Mouse (Mus musculus): ENCODE data around the gene Flnb. TPM values are rescaled to one million over a fixed set of nuclear protein-coding genes. Genes with fewer than 3 reads are reported as not detected.
A peak's percentile ranks its signal among the peaks of the same experiment; 100 is the strongest.

Gene Flnb
- polyA plus RNA-seq (2014; fragmentation: Nextera tagmentation; extraction: Ambion mirVana), result 14.7 and 17.0 TPM in 2 replicates

- ATAC-seq (replicated peaks; ENCODE audit: insufficient number of reproducible peaks, low FRiP score, low TSS enrichment, low read depth) (peak; percentile 96), DNase-seq (ENCODE audit: low spot score) (peak; percentile 98)
- H3K27ac ChIP-seq (replicated peaks; ENCODE audit: low read depth, low read length), result no peak within 1 kb of the TSS
- H3K9ac ChIP-seq (replicated peaks; ENCODE audit: low read length), result peak within 1 kb of the TSS; percentile 77
- 0 out of 2 replicates have a peak, but pooled peaks cover 3% of the 10 kb centered on the region for H3K4me1 ChIP-seq (ENCODE audit: control insufficient read depth, insufficient read depth, low read length)
- H3K9me3 ChIP-seq (replicated peaks; ENCODE audit: control insufficient read depth, low read length), result no peaks in the 10 kb centered on the region
- H3K4me3 ChIP-seq (ENCODE audit: low read depth, low read length), result peak within 1 kb of the TSS; percentile 65
- no peaks in the 10 kb centered on the region for H3K27me3 ChIP-seq (ENCODE audit: control insufficient read depth, insufficient read depth, low read length)
- WGBS, result under 1% methylated on average over 49 of the region's 49 CpGs
- peak within 1 kb of the TSS; percentile 88 for H3K4me2 ChIP-seq (ENCODE audit: low read depth, low read length)
- no peaks in the 10 kb centered on the region for H3K36me3 ChIP-seq (replicated peaks; ENCODE audit: control insufficient read depth, insufficient read depth, low read depth, low read length)
Measured at GRCm38 (mm10) chr14:7817770-7818462, at the start of gene Flnb. Gene Flnb, plus strand, starts transcription at chr14:7817957.

GRCm38 (mm10) chr14:7773714-7774389 lies 43.9 kb upstream of the Flnb start:
- 41% methylated on average over 24 of the region's 24 CpGs for WGBS
- peak overlapping the region; percentile 30 for H3K4me2 ChIP-seq (ENCODE audit: low read depth, low read length)
- H3K9me3 ChIP-seq (replicated peaks; ENCODE audit: control insufficient read depth, low read length), result no peaks in the 10 kb centered on the region
- no peak overlapping the region for H3K27ac ChIP-seq (replicated peaks; ENCODE audit: low read depth, low read length)
- DNase-seq (ENCODE audit: low spot score) (peak; percentile 78), ATAC-seq (replicated peaks; ENCODE audit: insufficient number of reproducible peaks, low FRiP score, low TSS enrichment, low read depth) (no peak)
- H3K9ac ChIP-seq (replicated peaks; ENCODE audit: low read length), result peak overlapping the region; percentile 49
- no peaks in the 10 kb centered on the region for H3K36me3 ChIP-seq (replicated peaks; ENCODE audit: control insufficient read depth, insufficient read depth, low read depth, low read length)
- no peaks in the 10 kb centered on the region for H3K27me3 ChIP-seq (ENCODE audit: control insufficient read depth, insufficient read depth, low read length)
- H3K4me3 ChIP-seq (ENCODE audit: low read depth, low read length), result peak overlapping the region; percentile 38
- H3K4me1 ChIP-seq (ENCODE audit: control insufficient read depth, insufficient read depth, low read length), result no peaks in the 10 kb centered on the region

GRCm38 (mm10) chr14:7786073-7786472 lies 31.7 kb upstream of the Flnb start:
- 45% methylated on average over 13 of the region's 13 CpGs for WGBS
- no peak overlapping the region for H3K9ac ChIP-seq (replicated peaks; ENCODE audit: low read length)
- H3K4me2 ChIP-seq (ENCODE audit: low read depth, low read length), result no peak overlapping the region
- ATAC-seq (replicated peaks; ENCODE audit: insufficient number of reproducible peaks, low FRiP score, low TSS enrichment, low read depth) (no peak), DNase-seq (ENCODE audit: low spot score) (no peak)
- no peaks in the 10 kb centered on the region for H3K9me3 ChIP-seq (replicated peaks; ENCODE audit: control insufficient read depth, low read length)
- no peaks in the 10 kb centered on the region for H3K4me1 ChIP-seq (ENCODE audit: control insufficient read depth, insufficient read depth, low read length)
- H3K27ac ChIP-seq (replicated peaks; ENCODE audit: low read depth, low read length), result no peak overlapping the region
- no peak overlapping the region for H3K4me3 ChIP-seq (ENCODE audit: low read depth, low read length)
- H3K27me3 ChIP-seq (ENCODE audit: control insufficient read depth, insufficient read depth, low read length), result no peaks in the 10 kb centered on the region
- H3K36me3 ChIP-seq (replicated peaks; ENCODE audit: control insufficient read depth, insufficient read depth, low read depth, low read length), result no peaks in the 10 kb centered on the region

GRCm38 (mm10) chr14:7789266-7790030 lies 28.3 kb upstream of the Flnb start:
- no peak overlapping the region for H3K4me2 ChIP-seq (ENCODE audit: low read depth, low read length)
- WGBS, result 75% methylated on average over 7 of the region's 7 CpGs
- no peak for DNase-seq (ENCODE audit: low spot score)
- H3K27me3 ChIP-seq (ENCODE audit: control insufficient read depth, insufficient read depth, low read length), result no peaks in the 10 kb centered on the region
- no peaks in the 10 kb centered on the region for H3K9me3 ChIP-seq (replicated peaks; ENCODE audit: control insufficient read depth, low read length)
- no peak overlapping the region for H3K9ac ChIP-seq (replicated peaks; ENCODE audit: low read length)
- H3K27ac ChIP-seq (replicated peaks; ENCODE audit: low read depth, low read length), result no peak overlapping the region
- no peaks in the 10 kb centered on the region for H3K36me3 ChIP-seq (replicated peaks; ENCODE audit: control insufficient read depth, insufficient read depth, low read depth, low read length)
- no peak for ATAC-seq (replicated peaks; ENCODE audit: insufficient number of reproducible peaks, low FRiP score, low TSS enrichment, low read depth)
- no peaks in the 10 kb centered on the region for H3K4me1 ChIP-seq (ENCODE audit: control insufficient read depth, insufficient read depth, low read length)
- H3K4me3 ChIP-seq (ENCODE audit: low read depth, low read length), result no peak overlapping the region

GRCm38 (mm10) chr14:7791061-7791531 lies 26.7 kb upstream of the Flnb start:
- Histone ChIP-seq H3K4me3 (ENCODE audit: low read depth, low read length) (peak overlapping the region; percentile 30), H3K4me2 (ENCODE audit: low read depth, low read length) (peak overlapping the region; percentile 63), H3K9me3 (replicated peaks; ENCODE audit: control insufficient read depth, low read length) (no peaks in the 10 kb centered on the region), H3K36me3 (replicated peaks; ENCODE audit: control insufficient read depth, insufficient read depth, low read depth, low read length) (no peaks in the 10 kb centered on the region), H3K9ac (replicated peaks; ENCODE audit: low read length) (no peak overlapping the region), H3K4me1 (ENCODE audit: control insufficient read depth, insufficient read depth, low read length) (no peaks in the 10 kb centered on the region), H3K27me3 (ENCODE audit: control insufficient read depth, insufficient read depth, low read length) (no peaks in the 10 kb centered on the region), H3K27ac (replicated peaks; ENCODE audit: low read depth, low read length) (no peak overlapping the region)
- no peak; the same call in 1 of the 2 replicates for ATAC-seq (replicated peaks; ENCODE audit: insufficient number of reproducible peaks, low FRiP score, low TSS enrichment, low read depth)
- 14% methylated on average over 19 of the region's 19 CpGs for WGBS
- DNase-seq (ENCODE audit: low spot score), result no peak

GRCm38 (mm10) chr14:7791532-7792159 lies 26.1 kb upstream of the Flnb start, which contains the start of gene Gm26661:
Gene Gm26661, plus strand, starts transcription at chr14:7791587.
- no peaks in the 10 kb centered on the region for H3K9me3 ChIP-seq (replicated peaks; ENCODE audit: control insufficient read depth, low read length)
- peak within 1 kb of the TSS; percentile 38; the same call in 1 of the 2 replicates for H3K9ac ChIP-seq (replicated peaks; ENCODE audit: low read length)
- peak; percentile 65 for DNase-seq (ENCODE audit: low spot score)
- H3K4me1 ChIP-seq (ENCODE audit: control insufficient read depth, insufficient read depth, low read length), result no peaks in the 10 kb centered on the region
- no peaks in the 10 kb centered on the region for H3K36me3 ChIP-seq (replicated peaks; ENCODE audit: control insufficient read depth, insufficient read depth, low read depth, low read length)
- H3K27ac ChIP-seq (replicated peaks; ENCODE audit: low read depth, low read length), result no peak within 1 kb of the TSS
- H3K4me2 ChIP-seq (ENCODE audit: low read depth, low read length), result peak within 1 kb of the TSS; percentile 63
- 1% methylated on average over 30 of the region's 30 CpGs for WGBS
- no peaks in the 10 kb centered on the region for H3K27me3 ChIP-seq (ENCODE audit: control insufficient read depth, insufficient read depth, low read length)
- H3K4me3 ChIP-seq (ENCODE audit: low read depth, low read length), result peak within 1 kb of the TSS; percentile 30
- ATAC-seq (replicated peaks; ENCODE audit: insufficient number of reproducible peaks, low FRiP score, low TSS enrichment, low read depth), result peak; percentile 83

GRCm38 (mm10) chr14:7795961-7796360 lies 21.8 kb upstream of the Flnb start:
- DNase-seq (ENCODE audit: low spot score), result no peak
- ATAC-seq (replicated peaks; ENCODE audit: insufficient number of reproducible peaks, low FRiP score, low TSS enrichment, low read depth), result no peak
- no peak overlapping the region for H3K9ac ChIP-seq (replicated peaks; ENCODE audit: low read length)
- H3K27me3 ChIP-seq (ENCODE audit: control insufficient read depth, insufficient read depth, low read length), result no peaks in the 10 kb centered on the region
- no peak overlapping the region for H3K27ac ChIP-seq (replicated peaks; ENCODE audit: low read depth, low read length)
- 83% methylated on average over 4 of the region's 4 CpGs for WGBS
- H3K4me2 ChIP-seq (ENCODE audit: low read depth, low read length), result no peak overlapping the region
- H3K4me3 ChIP-seq (ENCODE audit: low read depth, low read length), result no peak overlapping the region
- no peaks in the 10 kb centered on the region for H3K4me1 ChIP-seq (ENCODE audit: control insufficient read depth, insufficient read depth, low read length)
- H3K9me3 ChIP-seq (replicated peaks; ENCODE audit: control insufficient read depth, low read length), result no peaks in the 10 kb centered on the region
- H3K36me3 ChIP-seq (replicated peaks; ENCODE audit: control insufficient read depth, insufficient read depth, low read depth, low read length), result no peaks in the 10 kb centered on the region

Data from embryonic facial prominence, embryonic 11.5 days (tissue).